Mouse (Mus musculus) A20 (cell line): Measurements from ENCODE around the gene Ankrd33.
A peak's percentile ranks its signal among the peaks of the same experiment; 100 is the strongest.

Experiments used
- DNase-seq: peaks from one replicate; pipeline ENCODE4 v3.0.0-alpha.2; 2011; ENCODE audit warnings: low read depth, low spot score

Gene Ankrd33

GRCm38 (mm10) chr15:101086451-101086850 lies 29.1 kb upstream of the Ankrd33 start:
- DNase-seq: no peak

- DNase-seq: no peak
Observed at GRCm38 (mm10) chr15:101086956-101087355, 28.6 kb upstream of the Ankrd33 start.

GRCm38 (mm10) chr15:101088291-101088690 lies 27.3 kb upstream of the Ankrd33 start:
- DNase-seq: no peak

DNA sequence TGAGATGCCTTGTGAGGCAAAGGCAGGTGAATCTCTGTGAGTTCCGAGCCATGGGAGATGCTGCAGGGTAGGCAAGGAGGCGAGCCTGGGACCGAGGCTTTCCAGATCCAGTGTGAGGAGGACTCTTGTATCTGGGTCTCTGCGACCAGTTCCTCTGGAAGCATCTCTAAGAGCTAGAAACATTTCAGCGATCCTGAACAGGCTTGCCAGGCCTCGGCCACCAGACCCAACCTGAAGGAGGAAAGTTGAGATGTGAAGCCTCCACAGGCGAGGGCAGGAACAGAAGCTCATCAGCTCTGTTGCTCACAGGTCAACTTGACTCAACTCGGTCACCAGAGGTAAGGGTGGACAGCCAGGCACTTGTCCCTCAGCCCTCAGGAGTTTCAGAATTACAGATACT lies 24.0 kb upstream of the Ankrd33 start:
- DNase-seq: no peak

GRCm38 (mm10) chr15:101092121-101092828 lies 23.3 kb upstream of the Ankrd33 start:
- DNase-seq: no peak

DNA sequence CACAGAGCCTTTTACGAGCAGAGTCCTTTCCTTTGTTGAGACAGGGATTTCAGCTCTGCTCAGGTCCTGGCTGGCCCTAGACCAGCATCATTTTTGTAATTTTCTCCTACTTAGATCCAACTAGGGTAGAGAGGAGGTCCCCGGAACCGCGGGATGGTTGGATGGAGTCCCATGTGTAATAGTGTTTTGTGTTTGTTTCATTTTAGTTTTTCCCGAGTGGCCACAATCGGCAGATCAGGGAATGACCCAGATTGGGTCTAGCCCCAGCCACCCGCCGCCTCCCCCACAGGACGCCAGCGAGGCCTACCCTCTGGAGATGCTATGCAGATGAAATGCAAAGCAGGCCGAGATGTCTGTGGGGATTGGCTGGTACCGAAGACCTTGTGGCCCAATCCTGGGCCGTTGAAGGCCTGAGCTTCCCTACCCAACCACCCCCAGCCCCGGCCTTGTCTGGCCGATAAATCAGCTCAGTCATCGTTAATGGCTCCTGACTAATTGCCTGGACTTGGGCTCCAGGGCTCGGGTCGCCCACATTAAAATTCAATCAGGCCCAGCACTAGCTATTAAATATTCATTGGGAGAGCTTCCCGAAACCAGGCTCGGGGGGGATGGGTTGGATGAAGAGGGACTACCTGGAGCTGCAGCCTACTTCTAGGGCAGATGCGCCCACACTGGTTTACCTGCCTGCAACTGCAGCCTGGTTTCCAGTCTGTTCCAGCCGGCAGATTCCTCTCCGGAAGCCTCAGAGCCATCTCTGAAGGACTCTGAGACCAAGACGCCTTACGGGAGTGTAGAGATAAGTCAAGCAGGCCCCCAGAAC lies 22.5 kb upstream of the Ankrd33 start:
- DNase-seq: no peak

GRCm38 (mm10) chr15:101093988-101094387 lies 21.6 kb upstream of the Ankrd33 start:
- no peak for DNase-seq

GRCm38 (mm10) chr15:101094979-101095378 lies 20.6 kb upstream of the Ankrd33 start:
- DNase-seq: no peak

DNA sequence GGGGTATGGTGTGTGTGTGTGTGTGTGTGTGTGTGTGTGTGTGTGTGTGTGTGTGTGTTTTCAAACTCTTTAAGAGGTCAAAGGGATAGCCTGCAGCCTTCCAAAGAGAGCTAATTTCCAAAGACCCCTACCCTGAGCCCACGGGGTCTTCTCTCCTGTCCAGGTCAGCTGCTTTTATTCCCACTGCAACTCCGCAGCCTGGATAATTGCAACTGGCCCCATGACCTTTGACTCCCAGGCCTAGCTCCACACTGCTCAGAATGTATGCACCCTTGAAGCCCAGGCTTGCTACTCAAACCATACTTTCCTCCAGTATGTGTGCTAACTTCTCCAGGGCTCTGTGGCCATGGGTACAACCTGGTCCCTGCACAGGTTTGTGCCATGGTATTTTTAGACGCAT lies 20.2 kb upstream of the Ankrd33 start:
- no peak for DNase-seq

GRCm38 (mm10) chr15:101097985-101098651 lies 17.4 kb upstream of the Ankrd33 start:
- no peak for DNase-seq

DNA sequence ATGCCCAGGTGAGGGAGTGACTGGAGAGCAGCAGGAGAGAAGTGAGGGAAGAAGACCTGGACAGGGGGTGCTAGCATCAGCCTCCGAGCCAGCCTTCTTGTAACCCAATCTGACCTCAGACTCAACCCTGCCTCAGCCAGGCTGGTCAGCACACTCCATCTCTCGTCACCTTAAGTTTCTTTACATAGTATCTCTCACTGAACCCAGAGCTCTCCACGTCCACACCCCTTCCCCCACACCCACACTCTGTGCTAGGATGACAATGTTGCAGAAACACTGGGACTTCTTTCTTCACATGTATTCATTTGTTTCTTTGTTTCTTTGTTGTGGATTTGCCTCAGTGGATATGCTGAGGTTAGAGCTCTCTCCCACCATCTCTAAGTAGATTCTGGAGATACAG lies 14.6 kb upstream of the Ankrd33 start:
- DNase-seq: no peak

- DNase-seq: no peak
Observed at GRCm38 (mm10) chr15:101103605-101104304, 11.8 kb upstream of the Ankrd33 start.

DNA sequence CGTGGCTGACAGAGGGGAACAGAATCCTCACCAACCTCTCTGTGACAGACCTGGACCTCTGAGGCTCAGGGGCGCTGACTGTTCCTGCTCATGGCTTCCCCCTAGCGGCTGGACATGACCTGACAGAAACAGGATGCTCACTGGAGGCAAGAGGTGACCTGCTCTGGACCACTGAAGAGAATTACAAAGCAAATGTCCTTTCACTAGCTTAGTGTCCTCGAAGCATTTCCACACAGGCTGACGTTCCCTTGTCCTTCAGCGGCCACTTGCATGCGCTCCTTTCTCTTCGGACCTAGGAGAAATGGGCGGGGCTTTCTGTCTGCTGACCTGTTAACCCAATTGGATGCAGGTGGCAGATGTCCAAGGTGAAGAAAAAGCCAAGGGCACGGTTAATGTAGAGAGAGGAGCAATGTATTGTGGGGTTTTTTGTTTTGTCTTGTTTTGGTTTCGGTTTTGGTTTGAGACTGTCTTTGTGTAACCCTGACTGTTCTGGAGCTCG lies 10.0 kb upstream of the Ankrd33 start:
- peak; percentile 75 for DNase-seq

DNA sequence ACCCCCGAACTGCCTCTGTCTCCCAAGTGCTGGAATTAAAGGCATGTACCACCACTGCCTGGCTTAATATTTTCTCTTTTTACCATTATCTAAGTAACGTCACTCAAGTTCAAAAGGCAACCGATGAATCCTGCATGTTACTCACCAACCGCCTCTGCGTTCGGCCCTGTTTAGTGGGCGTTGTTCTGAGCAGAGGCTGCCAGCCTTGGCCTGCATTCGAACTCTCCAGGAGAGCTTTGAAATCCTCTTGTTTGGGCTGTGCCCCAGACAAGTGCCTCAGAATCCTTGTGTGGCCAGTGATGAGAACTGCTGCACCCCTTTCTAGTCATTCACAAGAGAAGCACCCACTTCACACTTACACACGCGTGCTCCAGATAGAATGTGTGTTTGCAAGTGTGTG lies 9.5 kb upstream of the Ankrd33 start:
- no peak for DNase-seq

GRCm38 (mm10) chr15:101107906-101108671 lies 7.5 kb upstream of the Ankrd33 start:
- DNase-seq: no peak

- DNase-seq: no peak
Observed at GRCm38 (mm10) chr15:101113176-101113575, 2.4 kb upstream of the Ankrd33 start.

GRCm38 (mm10) chr15:101113778-101114177 lies 1.8 kb upstream of the Ankrd33 start:
- peak; percentile 26 for DNase-seq

DNA sequence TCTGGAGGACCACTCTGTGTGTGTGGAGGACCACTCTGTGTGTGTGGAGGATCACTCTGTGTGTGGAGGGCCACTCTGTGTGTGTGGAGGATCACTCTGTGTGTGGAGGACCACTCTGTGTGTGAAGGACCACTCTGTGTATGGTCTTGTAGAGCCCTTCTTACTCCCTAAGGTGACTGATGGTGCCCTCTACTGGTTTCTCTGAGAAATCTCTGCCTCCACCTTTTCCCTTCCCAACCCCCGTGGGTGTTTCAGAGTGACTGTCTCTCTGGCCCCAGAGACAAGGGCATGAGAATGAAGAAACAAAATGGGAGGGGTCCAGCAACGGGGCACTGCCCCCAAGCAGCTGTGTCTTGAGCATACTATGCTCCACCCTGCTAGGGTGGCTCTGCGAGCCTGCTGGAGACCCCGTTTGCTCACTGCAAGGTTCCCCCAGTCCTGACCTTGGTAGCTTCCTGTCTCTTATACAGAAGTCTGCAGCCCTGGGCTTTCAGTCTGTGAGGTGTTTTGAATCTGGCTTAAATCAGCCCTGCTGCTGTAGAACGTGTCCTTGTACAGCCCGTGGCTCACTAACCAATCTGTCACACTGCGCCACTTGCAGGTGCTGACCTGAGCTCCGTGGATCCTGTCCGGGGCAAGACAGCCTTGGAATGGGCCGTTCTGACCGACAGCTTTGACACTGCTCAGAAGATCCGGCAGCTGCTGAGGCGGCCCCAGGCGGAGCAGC lies 3.0 kb downstream of the Ankrd33 start:
- peak; percentile 28 for DNase-seq

- DNase-seq: no peak
Observed at GRCm38 (mm10) chr15:101121411-101122289, 6.1 kb downstream of the Ankrd33 start.
